Mouse (Mus musculus) thymus, adult 2 months (tissue): ENCODE data around the gene Pf4. TPM values are rescaled to one million over a fixed set of nuclear protein-coding genes. Genes with fewer than 3 reads are reported as not detected.

Experiments used
- DNase-seq: peaks from one replicate; pipeline ENCODE4 v3.0.0; 2021
- H3K27ac ChIP-seq: fragments of 200-500 bp; 2 replicates; pipeline ENCODE4 v1.5.1; 2012; ENCODE audit warnings: low read length, control low read depth; ENCODE audit not compliant: control insufficient read depth, insufficient read depth
- H3K27me3 ChIP-seq: fragments of 200-500 bp; 2 replicates; pipeline ENCODE4 v1.6.1; 2012; ENCODE audit warnings: mild to moderate bottlenecking, low read length, moderate library complexity, mixed read lengths; ENCODE audit not compliant: control insufficient read depth, insufficient read depth
- H3K36me3 ChIP-seq: fragments of 200-500 bp; 2 replicates; pipeline ENCODE4 v1.6.1; 2012; ENCODE audit warnings: mild to moderate bottlenecking, low read length, moderate library complexity; ENCODE audit not compliant: control insufficient read depth, insufficient read depth
- H3K4me1 ChIP-seq: fragments of 200-500 bp; replicated peaks from 2 replicates; pipeline ENCODE4 v1.6.1; 2012; ENCODE audit warnings: low read length; ENCODE audit not compliant: control insufficient read depth, insufficient read depth
- H3K4me3 ChIP-seq: fragments of 200-500 bp; 2 replicates; pipeline ENCODE4 v1.5.1; 2012; ENCODE audit warnings: mild to moderate bottlenecking, low read length, control low read depth, moderate library complexity; ENCODE audit not compliant: control insufficient read depth, insufficient read depth
- CTCF ChIP-seq: fragments of 200-500 bp; IDR thresholded peaks from 2 replicates; pipeline ENCODE4 v1.5.1; 2012; ENCODE audit warnings: mild to moderate bottlenecking, control low read depth, low read length, moderate library complexity, borderline replicate concordance; ENCODE audit not compliant: control insufficient read depth, poor library complexity, insufficient read depth; ENCODE audit errors: extremely low read depth
- POLR2A ChIP-seq: fragments of 200-500 bp; IDR thresholded peaks from 2 replicates; pipeline ENCODE4 v1.6.1; 2012; ENCODE audit warnings: mild to moderate bottlenecking, low read length, control low read depth, moderate library complexity; ENCODE audit not compliant: control insufficient read depth, poor library complexity, insufficient read depth; ENCODE audit errors: extremely low read depth
- WGBS: fragments of 180-500 bp; shearing (Covaris S2); methylation state at CpG from one replicate; pipeline ENCODE4 v1.1.7; 2018; 5-methylcytosine and 5-hydroxymethylcytosine counted together
- polyA plus RNA-seq: library from polyadenylated mRNA; depleted of rRNA; stranded (reverse); fragments of >200 nt; gene quantifications from 2 replicates; pipeline ENCODE4 v1.2.3, GENCODE M21; 2012

The Pf4 gene
- polyA plus RNA-seq, 1 experiment = 23.1 TPM

DNA sequence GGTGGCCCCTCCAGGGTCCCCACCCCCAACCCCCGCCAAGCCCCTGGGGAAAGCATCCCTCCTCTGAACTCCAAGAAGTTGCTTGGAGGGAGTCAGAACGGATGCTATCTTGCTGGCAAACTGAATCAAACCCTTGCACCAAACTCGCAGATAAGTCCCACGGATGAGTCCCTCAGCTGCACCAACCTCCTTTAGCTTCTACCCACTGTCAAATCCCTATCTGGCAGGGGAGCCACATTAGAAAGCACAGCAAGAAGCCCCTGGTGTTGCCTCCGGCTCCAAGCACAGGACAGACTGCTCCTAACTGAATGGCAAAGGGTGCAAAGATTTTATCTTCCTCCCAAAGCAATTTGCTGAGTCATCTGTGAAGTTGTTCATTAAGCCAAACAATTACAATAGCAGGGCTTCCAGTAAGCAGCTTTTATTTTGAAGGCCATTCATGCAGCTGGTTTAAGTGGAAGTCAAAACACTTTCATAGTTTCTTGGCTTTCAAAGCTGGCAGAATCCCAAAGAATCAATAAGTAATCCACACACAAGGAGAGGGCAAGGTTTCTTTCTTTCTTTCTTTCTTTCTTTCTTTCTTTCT lies 14.1 kb upstream of the Pf4 start:
- no peaks in the 10 kb centered on the region for H3K36me3 ChIP-seq
- H3K4me1 ChIP-seq = no peaks in the 10 kb centered on the region
- H3K27me3 ChIP-seq = no peaks in the 10 kb centered on the region
- no peak for DNase-seq
- TF ChIP-seq CTCF (no peak), POLR2A (no peak)
- no peak overlapping the region for H3K27ac ChIP-seq
- H3K4me3 ChIP-seq = no peak overlapping the region
- 56% methylated on average over 5 of the region's 5 CpGs for WGBS

DNA sequence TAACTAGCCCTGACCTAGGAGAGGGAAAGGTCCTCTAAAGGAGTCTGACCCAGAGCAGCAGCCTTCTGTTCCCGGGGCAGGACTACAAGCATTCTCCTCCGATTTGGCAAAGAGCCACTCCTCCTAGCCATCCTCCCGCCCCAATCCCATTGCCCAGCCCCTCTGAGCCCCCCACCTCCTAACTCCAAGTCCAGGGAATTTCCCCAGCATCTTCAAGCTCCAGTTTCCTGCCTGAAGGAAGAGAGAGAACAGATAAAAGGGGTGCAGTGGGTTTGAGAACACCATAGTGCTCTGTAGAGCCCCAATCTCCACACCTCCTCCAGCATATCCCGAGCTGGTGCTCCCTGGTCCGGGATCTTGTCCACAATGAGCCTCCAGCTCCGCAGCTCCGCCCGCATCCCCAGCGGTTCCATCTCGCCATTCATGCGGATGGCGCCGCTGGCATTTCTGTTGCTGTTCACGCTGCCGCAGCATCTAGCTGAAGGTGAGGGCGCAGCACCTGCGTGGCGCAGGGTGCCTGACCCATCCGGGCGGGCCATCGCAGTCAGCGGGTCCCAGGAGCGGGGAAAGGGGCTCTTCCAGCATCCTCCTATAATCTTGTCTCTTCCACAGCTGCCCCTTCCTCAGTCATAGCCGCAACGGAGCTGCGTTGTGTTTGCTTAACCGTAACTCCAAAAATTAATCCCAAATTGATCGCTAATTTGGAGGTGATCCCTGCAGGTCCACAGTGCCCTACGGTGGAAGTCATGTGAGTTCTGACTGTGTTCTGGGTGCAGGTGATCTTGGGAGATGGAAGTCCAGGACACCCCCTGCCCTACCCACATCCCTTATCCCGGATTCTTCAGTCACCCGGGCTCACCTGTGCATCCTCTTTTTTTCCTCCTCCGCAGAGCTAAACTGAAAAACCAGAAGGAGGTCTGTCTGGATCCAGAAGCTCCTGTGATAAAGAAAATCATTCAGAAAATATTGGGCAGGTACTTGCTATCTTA lies 12.9 kb upstream of the Pf4 start, which contains the start of gene Cxcl5:
Gene Cxcl5, plus strand, starts transcription at position 284 of the 989 bp plus-strand sequence.
- no peak for DNase-seq
- WGBS = 18% methylated on average over 32 of the region's 32 CpGs
- Histone ChIP-seq H3K27ac (no peak within 1 kb of the TSS), H3K27me3 (no peaks in the 10 kb centered on the region), H3K4me1 (no peaks in the 10 kb centered on the region), H3K36me3 (no peaks in the 10 kb centered on the region), H3K4me3 (no peak within 1 kb of the TSS)
- TF ChIP-seq POLR2A = no peak
- no peak for TF ChIP-seq CTCF

- no peak overlapping the region for H3K27ac ChIP-seq
- H3K4me3 ChIP-seq = no peak overlapping the region
- DNase-seq = no peak
- 79% methylated on average over 4 of the region's 4 CpGs for WGBS
- H3K27me3 ChIP-seq = no peaks in the 10 kb centered on the region
- TF ChIP-seq POLR2A (no peak), CTCF (no peak)
- H3K36me3 ChIP-seq = no peaks in the 10 kb centered on the region
- H3K4me1 ChIP-seq = no peaks in the 10 kb centered on the region
Measured at GRCm38 (mm10) chr5:90760303-90760702, 11.9 kb upstream of the Pf4 start.

DNA sequence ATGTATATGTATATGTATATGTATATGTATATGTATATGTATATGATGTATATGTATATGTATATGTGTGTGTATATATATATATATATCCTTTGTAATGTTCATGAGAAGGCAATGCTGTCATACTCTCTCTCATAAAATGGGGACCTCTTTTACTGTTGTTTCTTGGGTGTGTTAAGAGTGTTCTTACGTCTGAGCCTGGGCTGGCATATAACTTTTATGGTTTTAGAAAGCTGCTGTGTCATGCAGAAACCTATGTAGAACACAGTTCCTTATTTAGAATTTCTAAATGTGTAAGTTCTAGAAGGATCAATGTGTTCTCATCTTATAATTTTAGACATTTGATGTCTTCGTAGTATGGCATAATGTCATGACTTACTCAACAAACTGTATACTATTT lies 11.4 kb upstream of the Pf4 start:
- TF ChIP-seq CTCF = no peak
- TF ChIP-seq POLR2A = no peak
- Histone ChIP-seq H3K27me3 (no peaks in the 10 kb centered on the region), H3K4me3 (no peak overlapping the region), H3K36me3 (no peaks in the 10 kb centered on the region), H3K27ac (no peak overlapping the region), H3K4me1 (no peaks in the 10 kb centered on the region)
- DNase-seq = no peak
- 75% methylated on average over 2 of the region's 2 CpGs for WGBS

- Histone ChIP-seq H3K4me1 (no peaks in the 10 kb centered on the region), H3K4me3 (no peak overlapping the region), H3K27ac (no peak overlapping the region), H3K27me3 (no peaks in the 10 kb centered on the region), H3K36me3 (no peaks in the 10 kb centered on the region)
- 69% methylated on average over 3 of the region's 3 CpGs for WGBS
- no peak for DNase-seq
- TF ChIP-seq POLR2A (no peak), CTCF (no peak)
Measured at GRCm38 (mm10) chr5:90761834-90762233, 10.4 kb upstream of the Pf4 start.

DNA sequence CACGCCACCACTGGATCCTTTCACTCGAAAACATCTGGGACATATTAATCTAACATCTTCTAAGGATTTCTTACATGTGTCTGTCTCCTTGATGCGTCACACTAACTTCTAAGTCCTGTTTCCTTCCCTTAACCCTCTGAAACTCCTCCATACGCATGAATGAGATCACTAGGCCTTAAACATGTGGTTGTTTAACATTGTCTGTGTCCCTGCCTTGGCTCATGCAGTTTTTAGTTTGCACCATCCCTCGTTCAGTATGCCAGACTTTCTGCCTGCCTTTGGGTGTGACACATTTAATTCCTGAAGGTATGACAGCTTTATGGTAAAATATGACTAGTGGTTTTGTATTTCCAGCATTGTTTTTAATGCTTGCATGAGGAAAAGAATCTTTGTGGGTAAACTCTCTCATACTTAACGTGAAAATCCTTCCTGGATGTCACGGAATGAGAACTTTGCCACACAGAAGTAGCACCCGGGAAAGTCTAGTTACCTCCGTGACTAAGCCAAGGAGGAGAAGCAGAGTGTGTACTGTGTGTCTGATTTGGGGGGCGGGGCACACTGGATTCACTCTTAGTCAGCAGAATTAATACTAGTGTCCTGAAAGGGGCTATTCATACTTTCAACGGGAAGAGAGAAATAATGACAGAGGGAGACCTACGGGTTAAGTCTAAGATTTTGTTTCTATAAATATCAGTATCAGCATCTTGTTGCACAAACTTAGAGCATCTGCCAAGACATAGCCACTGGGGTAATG lies 8.1 kb upstream of the Pf4 start:
- no peak overlapping the region for H3K27ac ChIP-seq
- H3K36me3 ChIP-seq = no peaks in the 10 kb centered on the region
- H3K4me3 ChIP-seq = no peak overlapping the region
- WGBS = 92% methylated on average over 12 of the region's 12 CpGs
- H3K27me3 ChIP-seq = no peaks in the 10 kb centered on the region
- H3K4me1 ChIP-seq = no peaks in the 10 kb centered on the region
- no peak for DNase-seq
- TF ChIP-seq POLR2A (no peak), CTCF (no peak)
